Mouse (Mus musculus) E14TG2a.4 (cell line): ENCODE measurements at regions not wholly inside any gene's neighbourhood (a gene's known extent, or its start where the extent isn't known, plus 50 kb on each side); places are given as distances from the start of the nearest gene placed in this dataset.

Experiments used
- CTCF ChIP-seq: conservative IDR thresholded peaks from 2 replicates; pipeline ENCODE4 v1.5.1; 2014; ENCODE audit warnings: low read length
- NANOG ChIP-seq: IDR thresholded peaks from 2 replicates; pipeline ENCODE4 v1.6.1; 2014; ENCODE audit warnings: borderline replicate concordance, low read length, mixed read lengths
- POU5F1 ChIP-seq: IDR thresholded peaks from 2 replicates; pipeline ENCODE4 v1.6.1; 2014; ENCODE audit warnings: low read length, borderline replicate concordance

- no peak for TF ChIP-seq CTCF
- no peak for TF ChIP-seq POU5F1
- TF ChIP-seq NANOG: no peak
Observed at GRCm38 (mm10) chr14:54138288-54138687, 115.6 kb downstream of the Dad1 start.
